Mouse (Mus musculus): Measurements from ENCODE around the gene Nkapl. TPM values are rescaled to one million over a fixed set of nuclear protein-coding genes. Genes with fewer than 3 reads are reported as not detected.
"Not testable (repeated sequence)": the region's sequence is repeated elsewhere in the genome, so short reads cannot be mapped to it uniquely, and the experiment has no call there.

The Nkapl gene
- under 1 TPM; 0.41 to 0.81 TPM for total RNA-seq (2021)
- long read RNA-seq, experiment 1, partial matches to known transcripts = 0 of 3 reads
- long read RNA-seq, experiment 1, other reads (novel, unspliced or antisense) = 0 of 3 reads
- long read RNA-seq, experiment 2, partial matches to known transcripts = 0 of 2 reads
- long read RNA-seq, experiment 2, other reads (novel, unspliced or antisense) = 0 of 2 reads

GRCm38 (mm10) chr13:21468061-21469019 is at the start of gene Nkapl:
TSS of gene Nkapl (minus strand) at chr13:21468509.
- peak; percentile 58 to 79 for DNase-seq (ENCODE audit: low spot score in 2 of 2)

- peak; percentile 41 to 76 for DNase-seq (ENCODE audit: low spot score in 2 of 2)
These were observed 37.9 kb upstream of the Nkapl start for GRCm38 (mm10) chr13:21506221-21506649.

GRCm38 (mm10) chr13:21502296-21502695 is 34.0 kb upstream of the Nkapl start:
- DNase-seq (ENCODE audit: low spot score in 2 of 2) = no peak

GRCm38 (mm10) chr13:21501182-21501581 is 32.9 kb upstream of the Nkapl start, which contains the start of gene Gm11273:
TSS of gene Gm11273 (minus strand) at chr13:21501418.
- not testable (repeated sequence) for DNase-seq (ENCODE audit: low spot score in 2 of 2)

GRCm38 (mm10) chr13:21495080-21495479 is 26.8 kb upstream of the Nkapl start, which contains the start of gene AK157302:
TSS of gene AK157302 (plus strand) at chr13:21495223.
- no peak for DNase-seq (ENCODE audit: low spot score in 2 of 2)

GRCm38 (mm10) chr13:21492847-21493246 is 24.5 kb upstream of the Nkapl start:
- DNase-seq (ENCODE audit: low spot score in 2 of 2) = no peak

- DNase-seq (ENCODE audit: low spot score in 2 of 2) = no peak
These were observed 18.6 kb upstream of the Nkapl start for GRCm38 (mm10) chr13:21486881-21487280.

GRCm38 (mm10) chr13:21478759-21479670 is 10.7 kb upstream of the Nkapl start, which contains the start of the genes Zkscan4 and Gm10065:
TSS of gene Zkscan4 (plus strand) at chr13:21478907.
TSS of gene Gm10065 (minus strand) at chr13:21479441.
- peak; percentile 24 to 62 for DNase-seq (ENCODE audit: low spot score in 2 of 2)

GRCm38 (mm10) chr13:21472427-21472826 is 4.1 kb upstream of the Nkapl start:
- DNase-seq (ENCODE audit: low spot score in 2 of 2) = no peak

GRCm38 (mm10) chr13:21469097-21469496 is 788 bp upstream of the Nkapl start:
- no peak for DNase-seq (ENCODE audit: low spot score in 2 of 2)

- DNase-seq (ENCODE audit: low spot score in 2 of 2) = no peak
These were observed 973 bp downstream of the Nkapl start for GRCm38 (mm10) chr13:21467336-21467735.

- DNase-seq (ENCODE audit: low spot score in 2 of 2) = not testable (repeated sequence)
These were observed 5.8 kb downstream of the Nkapl start for GRCm38 (mm10) chr13:21462516-21462915.

- no peak for DNase-seq (ENCODE audit: low spot score in 2 of 2)
These were observed 12.0 kb downstream of the Nkapl start for GRCm38 (mm10) chr13:21456347-21456746.

GRCm38 (mm10) chr13:21454133-21454532 is 14.2 kb downstream of the Nkapl start:
- no peak for DNase-seq (ENCODE audit: low spot score in 2 of 2)

GRCm38 (mm10) chr13:21453449-21453848 is 14.9 kb downstream of the Nkapl start, which contains the start of gene Zscan26:
TSS of gene Zscan26 (minus strand) at chr13:21453730.
- DNase-seq (ENCODE audit: low spot score in 2 of 2) = peak; percentile 43 to 82

- no peak for DNase-seq (ENCODE audit: low spot score in 2 of 2)
These were observed 15.3 kb downstream of the Nkapl start for GRCm38 (mm10) chr13:21453042-21453441.

GRCm38 (mm10) chr13:21447856-21448614 is 20.3 kb downstream of the Nkapl start:
- no peak for DNase-seq (ENCODE audit: low spot score in 2 of 2)

GRCm38 (mm10) chr13:21446796-21447195 is 21.5 kb downstream of the Nkapl start:
- no peak for DNase-seq (ENCODE audit: low spot score in 2 of 2)

- DNase-seq (ENCODE audit: low spot score in 2 of 2) = no peak
These were observed 27.1 kb downstream of the Nkapl start for GRCm38 (mm10) chr13:21441207-21441572.
